Comparison of ENCODE assay signal across 8 mouse cellular contexts in the genomic region with DNA sequence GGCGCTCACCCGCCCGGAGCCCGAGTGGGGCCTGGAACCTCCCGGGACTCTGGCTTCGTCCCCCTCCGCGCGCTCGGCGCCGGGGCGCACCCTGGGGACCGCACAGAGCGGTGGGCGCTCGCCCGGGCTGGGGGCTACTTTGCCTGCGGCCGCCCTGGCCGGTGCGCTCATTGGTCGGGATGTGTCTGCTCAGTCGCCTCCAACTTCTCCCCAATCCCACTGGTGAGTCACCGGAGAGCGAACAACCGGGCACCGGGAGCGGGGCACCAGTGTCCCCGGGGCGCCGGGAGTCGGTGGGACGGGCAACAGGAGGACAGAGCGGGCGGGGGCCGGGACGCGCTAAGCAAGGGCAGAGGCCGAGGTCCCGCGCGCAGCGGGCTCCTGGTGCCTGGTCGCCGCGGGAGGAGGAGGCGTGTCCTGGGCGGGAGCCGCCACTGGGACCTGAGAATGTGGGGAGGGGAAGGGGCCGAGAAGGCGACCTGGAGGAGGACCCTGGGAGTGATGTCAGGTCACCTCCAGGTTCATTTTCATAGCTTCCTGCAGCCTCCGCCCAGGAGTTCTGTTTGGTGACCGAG. TPM values are rescaled to one million over a fixed set of nuclear protein-coding genes. Genes with fewer than 3 reads are reported as not detected.
DNase-seq lines count a peak whose midpoint lies in the region; ATAC-seq and TF ChIP-seq lines count a peak whose summit lies in the region.

No protein-coding gene starts in this region.

- H3K4me3 ChIP-seq in thymus, adult 2 months (ENCODE audit: control insufficient read depth, insufficient read depth, low read length): no peak overlapping the region
- H3K4me3 ChIP-seq in embryonic facial prominence, embryonic 15.5 days (replicated peaks): peak overlapping the region; percentile 71
- peak overlapping the region; percentile 65 for H3K4me3 ChIP-seq in heart, embryonic 12.5 days
- H3K4me3 ChIP-seq in liver, embryonic 16.5 days (ENCODE audit: low read depth, low read length): peak overlapping the region; percentile 32
- H3K4me3 ChIP-seq in neural tube, embryonic 15.5 days (replicated peaks): peak overlapping the region; percentile 73

- WGBS in thymus, adult 2 months: 3% methylated on average over 52 of the region's 54 CpGs
- 0% methylated on average over 46 of the region's 54 CpGs for WGBS in embryonic facial prominence, embryonic 15.5 days
- under 1% methylated on average over 52 of the region's 54 CpGs for WGBS in heart, embryonic 12.5 days
- WGBS in liver, embryonic 16.5 days (ENCODE audit: insufficient replicate concordance): under 1% methylated on average over 50 of the region's 54 CpGs
- WGBS in neural tube, embryonic 15.5 days: under 1% methylated on average over 53 of the region's 54 CpGs

- H3K27ac ChIP-seq in thymus, adult 2 months (ENCODE audit: control insufficient read depth, insufficient read depth, low read length): no peak overlapping the region
- peak overlapping the region; percentile 98 for H3K27ac ChIP-seq in embryonic facial prominence, embryonic 15.5 days (replicated peaks)
- peak overlapping the region; percentile 35; the same call in 1 of the 2 replicates for H3K27ac ChIP-seq in heart, embryonic 12.5 days (ENCODE audit: poor library complexity, severe bottlenecking)
- no peak overlapping the region for H3K27ac ChIP-seq in liver, embryonic 16.5 days (ENCODE audit: low read length)
- H3K27ac ChIP-seq in neural tube, embryonic 15.5 days (replicated peaks): no peak overlapping the region

- no peaks in the 10 kb centered on the region for H3K36me3 ChIP-seq in thymus, adult 2 months (ENCODE audit: control insufficient read depth, insufficient read depth, low read length)
- no peaks in the 10 kb centered on the region for H3K36me3 ChIP-seq in embryonic facial prominence, embryonic 15.5 days
- no peaks in the 10 kb centered on the region for H3K36me3 ChIP-seq in heart, embryonic 12.5 days
- H3K36me3 ChIP-seq in liver, embryonic 16.5 days (ENCODE audit: control insufficient read depth, insufficient read depth): no peaks in the 10 kb centered on the region
- H3K36me3 ChIP-seq in neural tube, embryonic 15.5 days: no peaks in the 10 kb centered on the region

- H3K9ac ChIP-seq in embryonic facial prominence, embryonic 15.5 days: peak overlapping the region; percentile 77
- peak overlapping the region; percentile 69 for H3K9ac ChIP-seq in heart, embryonic 12.5 days
- H3K9ac ChIP-seq in liver, embryonic 16.5 days (ENCODE audit: low read depth, low read length): no peak overlapping the region
- H3K9ac ChIP-seq in neural tube, embryonic 15.5 days (replicated peaks): peak overlapping the region; percentile 62

- H3K4me1 ChIP-seq in thymus, adult 2 months (replicated peaks; ENCODE audit: control insufficient read depth, insufficient read depth, low read length): no peaks in the 10 kb centered on the region
- no peaks in the 10 kb centered on the region for H3K4me1 ChIP-seq in embryonic facial prominence, embryonic 15.5 days
- H3K4me1 ChIP-seq in heart, embryonic 12.5 days (replicated peaks): 0 out of 2 replicates have a peak, but pooled peaks cover 6% of the 10 kb centered on the region
- no peaks in the 10 kb centered on the region for H3K4me1 ChIP-seq in liver, embryonic 16.5 days (ENCODE audit: control insufficient read depth, low read depth, low read length)
- peaks cover 10% of the 10 kb centered on the region; the same call in 1 of the 2 replicates for H3K4me1 ChIP-seq in neural tube, embryonic 15.5 days

- no peaks in the 10 kb centered on the region for H3K27me3 ChIP-seq in thymus, adult 2 months (ENCODE audit: control insufficient read depth, insufficient read depth, low read length)
- H3K27me3 ChIP-seq in embryonic facial prominence, embryonic 15.5 days: no peaks in the 10 kb centered on the region
- H3K27me3 ChIP-seq in heart, embryonic 12.5 days (replicated peaks): no peaks in the 10 kb centered on the region
- H3K27me3 ChIP-seq in liver, embryonic 16.5 days (ENCODE audit: control insufficient read depth, insufficient read depth, low read depth, low read length): peaks cover 16% of the 10 kb centered on the region
- peaks cover 2% of the 10 kb centered on the region; the same call in 1 of the 2 replicates for H3K27me3 ChIP-seq in neural tube, embryonic 15.5 days (replicated peaks)

- H3K4me2 ChIP-seq in embryonic facial prominence, embryonic 15.5 days (replicated peaks): peak overlapping the region; percentile 89
- peak overlapping the region; percentile 95 for H3K4me2 ChIP-seq in heart, embryonic 12.5 days
- H3K4me2 ChIP-seq in liver, embryonic 16.5 days (ENCODE audit: low read depth, low read length): peak overlapping the region; percentile 53
- peak overlapping the region; percentile 100 for H3K4me2 ChIP-seq in neural tube, embryonic 15.5 days

- DNase-seq in thymus, adult 2 months: peak; percentile 2
- no peak for DNase-seq in thymus, postnatal 0 days (ENCODE audit: low spot score)
- DNase-seq in kidney, adult 9 months: peak; percentile 67

- TF ChIP-seq POLR2A in thymus, adult 2 months (IDR thresholded peaks at IDR 0.05; ENCODE audit: control insufficient read depth, extremely low read depth, insufficient read depth, low read length, poor library complexity): no peak

- H3K9me3 ChIP-seq in embryonic facial prominence, embryonic 15.5 days (replicated peaks): no peaks in the 10 kb centered on the region
- H3K9me3 ChIP-seq in heart, embryonic 12.5 days (replicated peaks): no peaks in the 10 kb centered on the region
- H3K9me3 ChIP-seq in liver, embryonic 16.5 days (replicated peaks; ENCODE audit: control insufficient read depth, low read length): no peaks in the 10 kb centered on the region
- H3K9me3 ChIP-seq in neural tube, embryonic 15.5 days (replicated peaks): no peaks in the 10 kb centered on the region

- no peak for TF ChIP-seq CTCF in thymus, adult 2 months (IDR thresholded peaks at IDR 0.05; ENCODE audit: borderline replicate concordance, control insufficient read depth, extremely low read depth, insufficient read depth, low read length, poor library complexity)

- ATAC-seq in embryonic facial prominence, embryonic 15.5 days (ENCODE audit: insufficient number of reproducible peaks, low FRiP score, low TSS enrichment, low read depth): peak; percentile 78
- peak; percentile 82 for ATAC-seq in heart, embryonic 12.5 days (ENCODE audit: insufficient number of reproducible peaks, low FRiP score)
- 0 out of 2 replicates have a peak, but pooled peaks have one; percentile 16 for ATAC-seq in liver, embryonic 16.5 days (ENCODE audit: low read depth)
- peak; percentile 81 for ATAC-seq in neural tube, embryonic 15.5 days (ENCODE audit: low FRiP score)
- ATAC-seq in activated CD4-positive, CD25-positive, alpha-beta regulatory T cell, adult 4 months: no peak

RNA-seq across cellular contexts. Expression of gene Mme, which starts 54.4 kb away (rescaled TPM):
- polyA plus RNA-seq in thymus, adult 2 months (2012; rRNA removed): 0.88 and 1.4 TPM in 2 replicates
- 2.7 and 3.0 TPM in 2 replicates for polyA plus RNA-seq in thymus, postnatal 0 days (2015; fragmentation: Nextera tagmentation; extraction: Ambion mirVana)
- 42.0 and 48.7 TPM in 2 replicates for polyA plus RNA-seq in embryonic facial prominence, embryonic 15.5 days (2015; fragmentation: Nextera tagmentation; extraction: Ambion mirVana)
- polyA plus RNA-seq in heart, embryonic 12.5 days (2016; fragmentation: Nextera tagmentation; extraction: Ambion mirVana): 11.4 and 11.5 TPM in 2 replicates
- 0.02 and 0.55 TPM in 2 replicates for polyA plus RNA-seq in liver, embryonic 16.5 days (2015; fragmentation: Nextera tagmentation; extraction: Ambion mirVana)
- 3.5 and 3.6 TPM in 2 replicates for polyA plus RNA-seq in neural tube, embryonic 15.5 days (2015; fragmentation: Nextera tagmentation; extraction: Ambion mirVana)
- not detected for polyA plus RNA-seq in activated CD4-positive, CD25-positive, alpha-beta regulatory T cell, adult 4 months (2017; shearing (Covaris generic))

Comparison
In these comparisons a context has a peak if more than half of its experiments do, and no peak if none do; other contexts are left out.
1. H3K27ac ChIP-seq: peak in embryonic facial prominence, embryonic 15.5 days (single experiment) and heart, embryonic 12.5 days (single experiment); none in thymus, adult 2 months (single experiment), liver, embryonic 16.5 days (single experiment) and neural tube, embryonic 15.5 days (single experiment).
2. Peak in every context shown above with its lines, with median percentiles within 50 percentile points of each other: H3K4me2 ChIP-seq.